Mouse (Mus musculus) heart, embryonic 16.5 days (tissue): Measurements from ENCODE around the gene Fryl. TPM values are rescaled to one million over a fixed set of nuclear protein-coding genes. Genes with fewer than 3 reads are reported as not detected.
A peak's percentile ranks its signal among the peaks of the same experiment; 100 is the strongest.

Experiments used
- ATAC-seq: fragments of 200-750 bp; cut with Nextera tagmentation; replicated peaks from 2 replicates; pipeline ENCODE4 v1.8.0; 2017; ENCODE audit warnings: moderate number of reproducible peaks; ENCODE audit not compliant: insufficient read depth, low FRiP score; ENCODE audit errors: extremely low read depth
- H3K27ac ChIP-seq: fragments of 300-500 bp; sonication (generic); 2 replicates; pipeline ENCODE4 v1.5.1; 2014; ENCODE audit warnings: mild to moderate bottlenecking, low read length, control low read depth, moderate library complexity
- H3K27me3 ChIP-seq: fragments of 300-500 bp; sonication (generic); 2 replicates; pipeline ENCODE4 v1.6.1; 2014; ENCODE audit warnings: low read length, mixed read lengths; ENCODE audit not compliant: control insufficient read depth, insufficient read depth
- H3K36me3 ChIP-seq: fragments of 300-500 bp; sonication (generic); 2 replicates; pipeline ENCODE4 v1.6.1; 2014; ENCODE audit not compliant: control insufficient read depth, insufficient read depth
- H3K4me1 ChIP-seq: fragments of 300-500 bp; sonication (generic); 2 replicates; pipeline ENCODE4 v1.6.1; 2014; ENCODE audit warnings: low read length, mixed read lengths; ENCODE audit not compliant: control insufficient read depth, insufficient read depth
- H3K4me2 ChIP-seq: fragments of 300-500 bp; sonication (generic); 2 replicates; pipeline ENCODE4 v1.6.1; 2014; ENCODE audit warnings: low read depth, mild to moderate bottlenecking, control low read depth, low read length
- H3K4me3 ChIP-seq: fragments of 300-500 bp; sonication (generic); 2 replicates; pipeline ENCODE4 v1.5.1; 2014; ENCODE audit warnings: mild to moderate bottlenecking, control low read depth, low read length
- H3K9ac ChIP-seq: fragments of 300-500 bp; sonication (generic); 2 replicates; pipeline ENCODE4 v1.6.1; 2014; ENCODE audit warnings: low read length, control low read depth
- H3K9me3 ChIP-seq: fragments of 300-500 bp; sonication (generic); replicated peaks from 2 replicates; pipeline ENCODE4 v1.6.1; 2016; ENCODE audit warnings: low read length; ENCODE audit not compliant: control insufficient read depth
- WGBS: fragments of 180-500 bp; shearing (Covaris S2); extraction: QIAGEN DNeasy Blood & Tissue Kit; methylation state at CpG from one replicate; pipeline ENCODE4 v1.1.7; 2014; 5-methylcytosine and 5-hydroxymethylcytosine counted together
- polyA plus RNA-seq: library from polyadenylated mRNA; unstranded; fragments of >200 nt; fragmentation: Nextera tagmentation; extraction: Ambion mirVana; gene quantifications from 2 replicates; pipeline ENCODE4 v1.2.1, GENCODE M21; 2015

The Fryl gene
- polyA plus RNA-seq, 1 experiment from 2014 or later, result 25.5 TPM

DNA sequence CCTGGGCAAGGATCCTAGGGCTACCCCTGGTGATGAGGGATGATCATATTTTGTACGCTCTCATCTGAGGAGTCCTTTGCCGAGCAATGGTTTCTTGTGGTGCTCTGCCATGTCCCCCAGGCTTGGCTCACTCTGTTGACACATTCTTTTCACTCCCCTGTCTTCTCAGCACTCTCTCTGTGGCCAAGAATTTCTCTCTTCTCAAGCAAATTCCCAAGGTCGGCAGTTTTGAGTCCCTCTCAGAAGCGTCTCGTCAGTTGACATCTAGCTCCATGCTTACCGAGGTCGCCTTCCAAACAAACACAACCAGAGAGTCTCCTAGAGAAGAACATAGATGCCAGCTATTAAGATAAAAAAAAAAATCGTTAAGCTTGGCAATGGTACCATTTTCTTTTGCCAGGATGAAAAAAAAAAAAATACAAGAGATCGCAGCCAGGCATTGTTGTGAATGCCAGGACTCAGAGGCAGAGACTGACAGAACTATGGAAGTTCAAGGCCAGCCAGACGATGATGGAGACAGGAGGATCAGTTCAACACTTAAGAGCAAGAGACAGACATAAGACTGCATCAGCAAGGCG lies 12.3 kb upstream of the Fryl start:
- 0 out of 2 replicates have a peak, but pooled peaks cover 3% of the 10 kb centered on the region for H3K9me3 ChIP-seq
- ATAC-seq, result no peak
- peaks cover 22% of the 10 kb centered on the region for H3K4me1 ChIP-seq
- H3K4me2 ChIP-seq, result no peak overlapping the region
- no peaks in the 10 kb centered on the region for H3K36me3 ChIP-seq
- 58% methylated on average over 11 of the region's 11 CpGs for WGBS
- no peak overlapping the region for H3K27ac ChIP-seq
- no peaks in the 10 kb centered on the region for H3K27me3 ChIP-seq
- no peak overlapping the region for H3K9ac ChIP-seq
- no peak overlapping the region for H3K4me3 ChIP-seq

DNA sequence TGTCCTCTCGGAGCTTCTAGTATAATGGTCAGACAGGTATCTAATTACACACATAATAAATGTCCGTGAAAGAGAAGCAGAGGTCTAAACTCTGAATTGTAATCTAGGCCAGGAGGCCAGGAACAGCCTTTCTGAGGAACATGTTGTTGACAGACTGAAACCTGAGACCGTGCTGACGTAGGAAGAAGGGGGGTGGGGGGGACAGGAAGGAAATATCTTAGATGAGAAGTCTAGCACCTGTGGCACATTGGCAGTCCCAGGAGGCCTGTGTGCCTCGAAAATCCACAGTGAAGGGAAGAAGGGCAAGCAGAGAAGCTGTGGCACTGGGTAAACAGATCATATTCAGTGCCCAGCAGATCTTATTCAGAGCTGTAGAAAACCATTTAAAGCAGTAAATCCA lies 9.0 kb upstream of the Fryl start:
- no peaks in the 10 kb centered on the region for H3K36me3 ChIP-seq
- H3K9ac ChIP-seq, result no peak overlapping the region
- H3K4me2 ChIP-seq, result no peak overlapping the region
- no peak overlapping the region for H3K4me3 ChIP-seq
- 0 out of 2 replicates have a peak, but pooled peaks have one; percentile 35 for ATAC-seq
- H3K4me1 ChIP-seq, result peaks cover 4% of the 10 kb centered on the region
- peak overlapping the region; percentile 55 for H3K27ac ChIP-seq
- 0 out of 2 replicates have a peak, but pooled peaks cover 3% of the 10 kb centered on the region for H3K9me3 ChIP-seq
- WGBS, result 25% methylated on average over 5 of the region's 5 CpGs
- no peaks in the 10 kb centered on the region for H3K27me3 ChIP-seq

DNA sequence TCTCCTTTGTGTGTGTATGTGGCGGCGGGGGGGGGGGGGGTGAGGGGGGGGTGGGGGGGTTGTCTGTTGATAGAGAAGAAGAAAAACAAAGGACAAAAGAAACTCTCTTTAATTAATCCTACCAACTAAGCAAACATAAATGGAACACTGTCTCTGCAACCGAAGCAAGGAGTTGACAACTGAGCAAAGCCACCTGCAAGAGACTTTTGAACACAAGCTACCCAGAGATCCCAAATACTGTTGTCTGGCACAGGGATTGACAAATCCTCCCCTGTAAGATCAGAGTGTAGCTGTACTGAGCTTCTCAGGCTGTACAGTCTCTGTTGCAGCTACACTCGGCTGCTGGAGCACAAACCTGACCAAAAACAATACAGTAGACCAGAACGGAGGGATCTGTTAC lies 7.7 kb upstream of the Fryl start:
- H3K4me3 ChIP-seq, result no peak overlapping the region
- no peaks in the 10 kb centered on the region for H3K27me3 ChIP-seq
- H3K36me3 ChIP-seq, result no peaks in the 10 kb centered on the region
- H3K4me1 ChIP-seq, result no peaks in the 10 kb centered on the region; the same call in 1 of the 2 replicates
- ATAC-seq, result no peak
- 0 out of 2 replicates have a peak, but pooled peaks cover 3% of the 10 kb centered on the region for H3K9me3 ChIP-seq
- no peak overlapping the region for H3K27ac ChIP-seq
- H3K9ac ChIP-seq, result no peak overlapping the region
- no peak overlapping the region for H3K4me2 ChIP-seq
- WGBS, result 75% methylated on average over 3 of the region's 5 CpGs

DNA sequence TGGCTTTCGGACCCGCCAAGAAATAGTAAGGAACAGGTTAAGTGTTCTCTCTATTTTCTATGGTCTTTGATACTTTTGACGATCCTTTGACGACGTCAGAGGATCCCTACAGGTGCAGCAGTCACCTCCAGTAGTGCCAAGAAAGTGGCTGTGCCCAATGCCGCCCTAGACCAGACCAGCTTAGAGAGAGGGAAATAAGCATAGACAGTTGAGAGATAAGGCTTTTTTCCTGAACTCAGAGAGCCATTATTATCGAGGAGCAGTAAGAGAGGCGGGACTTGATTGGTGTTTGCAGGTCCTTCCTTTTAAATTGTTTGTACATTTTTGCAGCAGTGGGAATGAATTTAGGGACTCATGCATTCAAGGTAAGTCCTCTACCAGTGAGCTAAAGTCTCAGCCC lies 1.3 kb upstream of the Fryl start:
- H3K27ac ChIP-seq, result no peak overlapping the region; the same call in 1 of the 2 replicates

DNA sequence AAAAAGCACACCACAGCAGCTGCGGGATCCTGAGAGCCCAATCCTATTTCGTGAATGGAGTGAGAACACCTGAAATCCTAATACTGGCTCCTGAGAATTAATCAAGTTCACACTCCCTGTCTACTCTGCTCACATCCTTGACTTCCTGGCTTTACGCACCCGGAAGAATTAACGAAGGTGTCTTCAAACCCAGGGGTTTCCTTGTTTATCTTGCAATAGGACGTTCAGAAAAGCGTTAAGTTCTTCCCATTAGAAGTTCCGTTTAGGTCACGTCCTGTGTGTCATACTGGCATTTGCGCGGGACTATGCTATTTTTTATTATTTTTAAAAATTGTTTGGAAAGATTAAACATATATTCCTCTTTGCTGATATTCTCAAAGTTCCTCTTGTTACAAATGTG lies 677 bp upstream of the Fryl start:
- Histone ChIP-seq H3K4me1 (peaks cover 26% of the 10 kb centered on the region), H3K27me3 (no peaks in the 10 kb centered on the region), H3K9me3 (no peaks in the 10 kb centered on the region), H3K4me3 (peak overlapping the region; percentile 58), H3K27ac (peak overlapping the region; percentile 85), H3K36me3 (no peaks in the 10 kb centered on the region), H3K9ac (peak overlapping the region; percentile 74), H3K4me2 (peak overlapping the region; percentile 96)
- ATAC-seq, result no peak
- WGBS, result 2% methylated on average over 11 of the region's 11 CpGs

More for the DNA sequence above, 1.3 kb upstream of the Fryl start:
- Histone ChIP-seq H3K9ac (peak overlapping the region; percentile 74), H3K9me3 (no peaks in the 10 kb centered on the region), H3K27me3 (no peaks in the 10 kb centered on the region), H3K4me1 (peaks cover 23% of the 10 kb centered on the region), H3K4me2 (peak overlapping the region; percentile 96), H3K4me3 (peak overlapping the region; percentile 58), H3K36me3 (no peaks in the 10 kb centered on the region)
- ATAC-seq, result no peak
- 44% methylated on average over 8 of the region's 8 CpGs for WGBS

DNA sequence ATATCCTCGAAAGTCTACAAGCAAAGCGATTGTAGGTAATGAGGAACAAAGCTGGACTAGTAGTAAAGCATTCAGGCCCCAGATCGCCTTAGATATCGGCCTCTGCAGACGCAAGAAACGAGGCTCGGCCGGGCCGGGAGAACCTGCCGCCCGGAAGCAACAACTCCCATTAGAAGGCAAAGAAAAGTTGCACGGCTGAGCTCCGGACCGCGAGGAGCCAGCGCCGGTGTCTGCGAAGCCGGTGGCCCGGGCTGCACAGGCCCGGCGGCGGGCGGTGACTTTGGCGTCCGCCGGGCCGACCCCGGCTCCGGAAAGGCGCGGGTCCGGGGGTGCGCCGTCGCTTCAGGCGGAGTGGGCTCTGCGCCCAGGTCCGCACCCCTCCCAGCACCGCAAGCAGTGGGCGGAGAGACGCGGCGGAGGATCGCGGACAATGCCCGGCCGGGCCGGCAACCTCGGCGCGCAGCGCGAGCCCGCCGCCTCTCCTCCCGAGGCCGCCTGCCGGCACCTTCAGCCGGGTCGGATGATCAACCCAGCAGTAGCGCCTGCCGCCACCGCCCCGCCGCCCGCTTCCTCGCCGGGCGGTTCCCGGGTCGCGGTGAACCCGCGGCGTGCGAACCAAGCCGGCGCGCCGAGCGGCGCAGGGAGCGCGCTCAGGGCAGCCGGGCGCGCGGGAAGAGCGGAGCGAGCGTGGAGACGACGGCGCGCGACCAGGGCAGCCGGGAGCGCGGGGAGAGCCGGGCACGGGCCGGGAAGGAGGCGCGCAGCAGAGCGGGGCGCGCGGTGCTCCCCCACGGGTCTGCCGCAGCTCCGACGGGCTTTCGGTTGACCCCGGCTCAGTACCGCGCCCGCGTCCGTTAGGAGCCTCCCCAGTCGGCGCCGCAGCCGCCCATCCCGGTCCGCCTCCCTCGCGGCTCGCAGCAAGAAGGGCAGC lies 833 bp downstream of the Fryl start:
- WGBS, result under 1% methylated on average over 127 of the region's 129 CpGs
- peak overlapping the region; percentile 81 for H3K4me2 ChIP-seq
- peak overlapping the region; percentile 96 for H3K9ac ChIP-seq
- no peaks in the 10 kb centered on the region for H3K27me3 ChIP-seq
- H3K36me3 ChIP-seq, result no peaks in the 10 kb centered on the region
- H3K4me1 ChIP-seq, result peaks cover 29% of the 10 kb centered on the region
- no peaks in the 10 kb centered on the region for H3K9me3 ChIP-seq
- H3K4me3 ChIP-seq, result peak overlapping the region; percentile 92
- peak; percentile 63 for ATAC-seq
- peak overlapping the region; percentile 95 for H3K27ac ChIP-seq

DNA sequence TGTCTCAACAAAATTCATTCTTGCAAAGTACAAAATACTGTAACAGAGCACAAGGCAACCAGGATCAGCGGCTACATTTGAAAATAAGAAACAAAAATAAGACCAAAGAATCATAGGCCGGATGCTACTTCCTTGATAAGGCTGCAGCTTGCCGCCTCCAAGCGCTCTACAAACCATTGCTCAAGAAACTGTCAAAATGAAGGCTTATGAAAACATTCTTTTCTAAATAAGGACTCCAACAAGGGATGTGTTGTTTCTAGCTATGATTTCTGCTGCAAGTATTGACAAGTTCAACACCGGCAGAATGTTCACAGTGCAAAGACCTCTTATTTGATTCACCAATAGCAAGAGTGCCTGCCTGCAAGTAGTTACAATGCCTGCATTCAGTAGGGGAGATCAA lies 1.8 kb downstream of the Fryl start:
- H3K27ac ChIP-seq, result peak overlapping the region; percentile 95
- H3K9me3 ChIP-seq, result no peaks in the 10 kb centered on the region
- peaks cover 33% of the 10 kb centered on the region for H3K4me1 ChIP-seq
- peak overlapping the region; percentile 96 for H3K9ac ChIP-seq
- H3K4me3 ChIP-seq, result peak overlapping the region; percentile 92
- ATAC-seq, result no peak
- H3K36me3 ChIP-seq, result no peaks in the 10 kb centered on the region
- no peaks in the 10 kb centered on the region for H3K27me3 ChIP-seq
- WGBS, result 19% methylated on average over 5 of the region's 5 CpGs
- H3K4me2 ChIP-seq, result peak overlapping the region; percentile 81

DNA sequence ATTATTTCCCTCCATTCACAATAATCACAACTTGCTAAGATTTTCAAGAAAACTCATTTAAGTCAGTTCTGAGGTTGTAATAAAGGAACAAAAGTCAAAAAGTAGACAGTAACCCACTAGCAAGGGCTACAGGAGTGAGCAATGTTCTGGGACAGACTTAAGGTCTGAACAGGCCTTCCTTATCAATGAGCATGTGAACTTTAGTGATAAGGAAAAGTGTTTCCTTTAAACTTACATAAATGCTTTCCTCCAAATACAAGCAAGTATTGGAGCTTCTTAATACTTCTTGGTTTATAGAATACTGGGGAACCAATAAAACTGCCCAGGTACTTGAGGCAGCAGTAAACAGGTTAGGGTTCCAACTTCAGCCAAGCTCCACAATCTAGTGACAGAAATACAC lies 3.7 kb downstream of the Fryl start:
- no peaks in the 10 kb centered on the region for H3K36me3 ChIP-seq
- H3K4me3 ChIP-seq, result no peak overlapping the region
- peaks cover 31% of the 10 kb centered on the region for H3K4me1 ChIP-seq
- no peak for ATAC-seq
- no peaks in the 10 kb centered on the region for H3K27me3 ChIP-seq
- H3K27ac ChIP-seq, result no peak overlapping the region
- no peak overlapping the region for H3K9ac ChIP-seq
- no peaks in the 10 kb centered on the region for H3K9me3 ChIP-seq
- H3K4me2 ChIP-seq, result no peak overlapping the region

DNA sequence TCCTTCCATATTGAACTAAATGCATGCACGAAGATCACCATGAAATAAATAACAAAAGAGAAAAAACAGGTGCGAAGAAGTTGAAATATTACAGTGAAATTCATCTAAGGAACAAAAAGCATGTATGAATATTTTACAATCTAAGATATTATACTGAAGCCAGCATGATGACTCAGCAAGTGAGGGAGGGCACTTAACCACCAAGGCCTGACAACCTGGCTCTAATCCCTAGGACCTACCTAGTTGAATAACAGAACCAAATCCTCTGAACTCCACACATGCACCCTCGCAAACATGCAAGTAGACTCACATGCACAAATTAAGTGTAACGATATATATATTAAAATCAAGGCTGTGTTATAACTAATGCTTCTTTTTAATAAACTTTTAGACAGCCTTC lies 7.1 kb downstream of the Fryl start:
- Histone ChIP-seq H3K27ac (no peak overlapping the region), H3K9me3 (no peaks in the 10 kb centered on the region), H3K4me3 (no peak overlapping the region), H3K27me3 (no peaks in the 10 kb centered on the region), H3K9ac (no peak overlapping the region), H3K4me2 (no peak overlapping the region), H3K36me3 (no peaks in the 10 kb centered on the region), H3K4me1 (peaks cover 34% of the 10 kb centered on the region)
- 88% methylated on average over 4 of the region's 4 CpGs for WGBS
- ATAC-seq, result no peak
